Mouse (Mus musculus): Measurements from ENCODE around the gene Ptpn13.

DNA sequence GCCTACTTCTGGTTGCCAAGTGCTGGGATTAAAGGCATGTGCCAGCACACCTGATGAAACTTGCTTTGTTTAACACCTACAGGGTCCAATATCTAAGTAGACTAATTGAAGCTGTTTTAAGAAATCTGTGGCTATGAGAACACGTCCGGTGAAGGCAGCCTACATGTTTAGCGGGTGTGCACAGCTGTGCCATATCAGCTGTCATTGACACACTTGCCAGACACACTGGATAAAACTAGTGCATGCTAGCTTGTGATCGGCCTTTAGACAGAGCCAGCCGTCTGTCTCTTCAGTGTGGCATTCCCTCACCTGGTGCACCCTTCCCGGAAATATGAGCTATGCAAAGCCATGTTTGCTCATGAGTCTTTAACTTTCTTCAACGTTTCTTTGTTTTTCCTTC lies 166.9 kb downstream of the Ptpn13 start:
- TF ChIP-seq HCFC1 (IDR thresholded peaks at IDR 0.05; ENCODE audit: low read depth, low read length) = no peak
- no peak for TF ChIP-seq ZMIZ1 (IDR thresholded peaks at IDR 0.05; ENCODE audit: low read depth, low read length)
- no peak for TF ChIP-seq CTCF (IDR thresholded peaks at IDR 0.05 in 2 of 3, conservative IDR thresholded peaks at IDR 0.05 in 1 of 3; ENCODE audit: control insufficient read depth in 1 of 3, insufficient read depth in 1 of 3, low read depth in 2 of 3, low read length in 3 of 3, poor library complexity in 1 of 3, severe bottlenecking in 1 of 3)
- no peak for TF ChIP-seq POLR2AphosphoS2 (IDR thresholded peaks at IDR 0.05; ENCODE audit: low read length)
- no peak for TF ChIP-seq E2F4 (IDR thresholded peaks at IDR 0.05; ENCODE audit: borderline replicate concordance, low read depth, low read length)
- no peak for TF ChIP-seq POLR2A (IDR thresholded peaks at IDR 0.05; ENCODE audit: control insufficient read depth in 1 of 2, insufficient read depth in 1 of 2, low read depth in 1 of 2, low read length in 2 of 2, poor library complexity in 1 of 2)

Measured in MEL (cell line).